ENCODE assay signal across 9 mouse cellular contexts in genomic region chr3:122043799-122044547, GRCm38 (mm10). TPM values are rescaled to one million over a fixed set of nuclear protein-coding genes. Genes with fewer than 3 reads are reported as not detected.
DNase-seq lines count a peak whose midpoint lies in the region; ATAC-seq lines count a peak whose summit lies in the region.
"Had no signal": no experiment of that assay in that cellular context is flagged by ENCODE, and none has a peak within 500 bp of the region (broad histone marks: within the 10 kb centered on the region; RNA-seq: fewer than 3 reads in every experiment).

Gene Abca4, plus strand, starts transcription at chr3:122044443.

- no peak within 1 kb of the TSS for H3K4me3 ChIP-seq in heart, embryonic 15.5 days
- H3K4me3 ChIP-seq in hindbrain, embryonic 15.5 days, result peak within 1 kb of the TSS; percentile 19
- peak within 1 kb of the TSS; percentile 14 for H3K4me3 ChIP-seq in midbrain, embryonic 15.5 days

- H3K4me2 ChIP-seq in heart, embryonic 15.5 days, result peak within 1 kb of the TSS; percentile 46
- peak within 1 kb of the TSS; percentile 42 for H3K4me2 ChIP-seq in hindbrain, embryonic 15.5 days
- peak within 1 kb of the TSS; percentile 44 for H3K4me2 ChIP-seq in midbrain, embryonic 15.5 days

- 34% methylated on average over 26 of the region's 26 CpGs for WGBS in heart, embryonic 15.5 days
- 5% methylated on average over 26 of the region's 26 CpGs for WGBS in hindbrain, embryonic 15.5 days
- WGBS in midbrain, embryonic 15.5 days, result 3% methylated on average over 26 of the region's 26 CpGs

- peak within 1 kb of the TSS; percentile 58 for H3K27ac ChIP-seq in heart, embryonic 15.5 days
- peak within 1 kb of the TSS; percentile 50; the same call in 1 of the 2 replicates for H3K27ac ChIP-seq in hindbrain, embryonic 15.5 days (replicated peaks)
- no peak within 1 kb of the TSS for H3K27ac ChIP-seq in midbrain, embryonic 15.5 days

- intact Hi-C loops in heart, postnatal 10 days (cut with DNase I), result no loop called here
- intact Hi-C loops in left cerebral cortex, postnatal 10 days (cut with DNase I), result no loop called here

- H3K9me3 ChIP-seq in heart, embryonic 15.5 days (replicated peaks), result no peaks in the 10 kb centered on the region
- no peaks in the 10 kb centered on the region for H3K9me3 ChIP-seq in hindbrain, embryonic 15.5 days
- no peaks in the 10 kb centered on the region for H3K9me3 ChIP-seq in midbrain, embryonic 15.5 days

- H3K27me3 ChIP-seq in heart, embryonic 15.5 days, result no peaks in the 10 kb centered on the region
- H3K27me3 ChIP-seq in hindbrain, embryonic 15.5 days, result peaks cover 17% of the 10 kb centered on the region
- H3K27me3 ChIP-seq in midbrain, embryonic 15.5 days (replicated peaks), result peaks cover 61% of the 10 kb centered on the region

- ATAC-seq in heart, embryonic 15.5 days (replicated peaks; ENCODE audit: insufficient number of reproducible peaks, insufficient read depth, low FRiP score, low read depth), result no peak
- ATAC-seq in hindbrain, embryonic 15.5 days (ENCODE audit: low FRiP score, low read depth), result no peak
- ATAC-seq in midbrain, embryonic 15.5 days (replicated peaks), result no peak
- no peak for ATAC-seq in inflammation-experienced regulatory T-cells, adult 6 months

- peaks cover 54% of the 10 kb centered on the region for H3K4me1 ChIP-seq in heart, embryonic 15.5 days (replicated peaks)
- H3K4me1 ChIP-seq in hindbrain, embryonic 15.5 days (replicated peaks), result peaks cover 57% of the 10 kb centered on the region
- peaks cover 48% of the 10 kb centered on the region for H3K4me1 ChIP-seq in midbrain, embryonic 15.5 days

- H3K9ac ChIP-seq in heart, embryonic 15.5 days, result 0 out of 2 replicates have a peak within 1 kb of the TSS, but pooled peaks have one; percentile 9
- peak within 1 kb of the TSS; percentile 30 for H3K9ac ChIP-seq in hindbrain, embryonic 15.5 days
- no peak within 1 kb of the TSS for H3K9ac ChIP-seq in midbrain, embryonic 15.5 days

- DNase-seq in heart, postnatal 10 days, result no peak
- DNase-seq in embryo, embryonic 9.5 days (ENCODE audit: extremely low spot score), result peak; percentile 57
- DNase-seq in urinary bladder, adult 18-20 months (ENCODE audit: low spot score in 2 of 2), result no peak
- no peak for DNase-seq in left cerebral cortex, postnatal 10 days (ENCODE audit: extremely low spot score in 1 of 2, low spot score in 2 of 2)
- DNase-seq: gastrocnemius, postnatal 14 days had no signal

- H3K36me3 ChIP-seq in heart, embryonic 15.5 days, result no peaks in the 10 kb centered on the region
- no peaks in the 10 kb centered on the region for H3K36me3 ChIP-seq in hindbrain, embryonic 15.5 days
- no peaks in the 10 kb centered on the region for H3K36me3 ChIP-seq in midbrain, embryonic 15.5 days (replicated peaks)

RNA-seq across cellular contexts. Expression of gene Abca4, which starts in this region (rescaled TPM):
- polyA plus RNA-seq in heart, embryonic 15.5 days (2015; fragmentation: Nextera tagmentation; extraction: Ambion mirVana), result 3.0 and 3.2 TPM in 2 replicates
- 1 to 10 TPM; 4.5 to 5.3 TPM for total RNA-seq in heart, postnatal 10 days (2021)
- 2.5 and 3.3 TPM in 2 replicates for polyA plus RNA-seq in hindbrain, embryonic 15.5 days (2015; fragmentation: Nextera tagmentation; extraction: Ambion mirVana)
- 1.3 and 1.4 TPM in 2 replicates for polyA plus RNA-seq in midbrain, embryonic 15.5 days (2015; fragmentation: Nextera tagmentation; extraction: Ambion mirVana)
- total RNA-seq in left cerebral cortex, postnatal 10 days (2021), result 1 to 10 TPM; 2.6 to 4.6 TPM
- polyA plus RNA-seq in inflammation-experienced regulatory T-cells, adult 6 months (2017; shearing (Covaris generic)), result not detected
